Mouse (Mus musculus) cerebellum, adult 2 months (tissue): Measurements from ENCODE around the gene Unc5b.

ENCODE experiments used
- CTCF ChIP-seq: fragments of 200-500 bp; IDR thresholded peaks from 2 replicates; pipeline ENCODE4 v1.5.1; 2011; ENCODE audit warnings: low read depth, mild to moderate bottlenecking, control low read depth, low read length, moderate library complexity, borderline replicate concordance; ENCODE audit not compliant: insufficient read depth
- POLR2A ChIP-seq: fragments of 200-500 bp; IDR thresholded peaks from 2 replicates; pipeline ENCODE4 v1.6.1; 2011; ENCODE audit warnings: low read length, control low read depth, borderline replicate concordance; ENCODE audit not compliant: insufficient read depth

DNA sequence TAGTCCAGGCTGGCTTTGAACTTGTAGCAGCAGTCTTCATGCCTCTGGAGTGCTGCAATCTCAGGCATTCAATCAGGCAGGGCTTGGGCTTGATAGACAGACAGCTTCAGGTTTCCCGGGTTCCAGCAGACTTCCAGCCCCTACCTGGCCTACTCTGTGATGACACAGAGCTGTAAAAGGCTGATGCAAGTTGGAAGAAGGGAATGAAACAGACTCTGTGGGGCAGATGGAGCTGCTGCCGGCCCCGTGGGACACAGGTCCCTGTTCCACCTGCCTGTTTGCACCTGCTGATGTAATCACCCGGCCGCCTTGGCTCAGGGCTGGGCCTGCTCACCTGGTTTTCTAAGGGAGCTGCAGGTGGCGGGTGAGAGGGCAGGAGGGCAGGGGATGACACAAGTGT, 40.5 kb downstream of the Unc5b start:
- TF ChIP-seq POLR2A, result no peak
- TF ChIP-seq CTCF, result no peak
